Mouse (Mus musculus): ENCODE measurements around the gene Hoxb8. TPM values are rescaled to one million over a fixed set of nuclear protein-coding genes. Genes with fewer than 3 reads are reported as not detected.

The Hoxb8 gene
- polyA plus RNA-seq, 1 experiment from 2014 or later, result not detected

DNA sequence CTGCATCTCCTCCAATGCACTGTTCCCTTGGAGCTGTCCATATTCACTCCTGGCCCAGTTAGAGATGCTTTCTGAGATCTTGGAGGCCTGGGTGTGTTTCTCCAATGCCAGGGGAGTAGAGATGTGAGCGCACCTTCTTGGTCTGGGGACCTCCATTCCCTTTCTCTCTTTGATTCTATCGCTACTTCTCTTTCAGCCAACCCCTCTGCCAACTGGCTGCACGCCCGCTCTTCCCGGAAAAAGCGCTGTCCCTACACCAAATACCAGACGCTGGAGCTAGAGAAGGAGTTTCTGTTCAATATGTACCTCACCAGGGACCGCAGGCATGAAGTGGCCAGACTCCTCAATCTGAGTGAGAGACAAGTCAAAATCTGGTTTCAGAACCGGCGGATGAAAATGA, 7.3 kb upstream of the Hoxb8 start:
- Histone ChIP-seq H3K4me3 (ENCODE audit: low read depth, low read length) (no peak overlapping the region), H3K27ac (ENCODE audit: low read length) (no peak overlapping the region), H3K36me3 (ENCODE audit: control insufficient read depth, insufficient read depth) (no peaks in the 10 kb centered on the region), H3K4me2 (ENCODE audit: low read depth, low read length) (no peak overlapping the region), H3K9me3 (replicated peaks; ENCODE audit: control insufficient read depth, low read length) (no peaks in the 10 kb centered on the region), H3K9ac (ENCODE audit: low read depth, low read length) (no peak overlapping the region), H3K27me3 (ENCODE audit: control insufficient read depth, insufficient read depth, low read depth, low read length) (peaks cover 99% of the 10 kb centered on the region), H3K4me1 (ENCODE audit: control insufficient read depth, low read depth, low read length) (no peaks in the 10 kb centered on the region)
- ATAC-seq (ENCODE audit: low read depth), result no peak
- 31% methylated on average over 10 of the region's 10 CpGs for WGBS (ENCODE audit: insufficient replicate concordance)

GRCm38 (mm10) chr11:96275896-96276295, 5.8 kb upstream of the Hoxb8 start:
- Histone ChIP-seq H3K4me3 (ENCODE audit: low read depth, low read length) (no peak overlapping the region), H3K27me3 (ENCODE audit: control insufficient read depth, insufficient read depth, low read depth, low read length) (peaks cover 99% of the 10 kb centered on the region), H3K36me3 (ENCODE audit: control insufficient read depth, insufficient read depth) (no peaks in the 10 kb centered on the region), H3K9ac (ENCODE audit: low read depth, low read length) (no peak overlapping the region), H3K4me1 (ENCODE audit: control insufficient read depth, low read depth, low read length) (no peaks in the 10 kb centered on the region), H3K27ac (ENCODE audit: low read length) (no peak overlapping the region), H3K4me2 (ENCODE audit: low read depth, low read length) (no peak overlapping the region), H3K9me3 (replicated peaks; ENCODE audit: control insufficient read depth, low read length) (no peaks in the 10 kb centered on the region)
- no peak for ATAC-seq (ENCODE audit: low read depth)
- 21% methylated on average over 4 of the region's 4 CpGs for WGBS (ENCODE audit: insufficient replicate concordance)

DNA sequence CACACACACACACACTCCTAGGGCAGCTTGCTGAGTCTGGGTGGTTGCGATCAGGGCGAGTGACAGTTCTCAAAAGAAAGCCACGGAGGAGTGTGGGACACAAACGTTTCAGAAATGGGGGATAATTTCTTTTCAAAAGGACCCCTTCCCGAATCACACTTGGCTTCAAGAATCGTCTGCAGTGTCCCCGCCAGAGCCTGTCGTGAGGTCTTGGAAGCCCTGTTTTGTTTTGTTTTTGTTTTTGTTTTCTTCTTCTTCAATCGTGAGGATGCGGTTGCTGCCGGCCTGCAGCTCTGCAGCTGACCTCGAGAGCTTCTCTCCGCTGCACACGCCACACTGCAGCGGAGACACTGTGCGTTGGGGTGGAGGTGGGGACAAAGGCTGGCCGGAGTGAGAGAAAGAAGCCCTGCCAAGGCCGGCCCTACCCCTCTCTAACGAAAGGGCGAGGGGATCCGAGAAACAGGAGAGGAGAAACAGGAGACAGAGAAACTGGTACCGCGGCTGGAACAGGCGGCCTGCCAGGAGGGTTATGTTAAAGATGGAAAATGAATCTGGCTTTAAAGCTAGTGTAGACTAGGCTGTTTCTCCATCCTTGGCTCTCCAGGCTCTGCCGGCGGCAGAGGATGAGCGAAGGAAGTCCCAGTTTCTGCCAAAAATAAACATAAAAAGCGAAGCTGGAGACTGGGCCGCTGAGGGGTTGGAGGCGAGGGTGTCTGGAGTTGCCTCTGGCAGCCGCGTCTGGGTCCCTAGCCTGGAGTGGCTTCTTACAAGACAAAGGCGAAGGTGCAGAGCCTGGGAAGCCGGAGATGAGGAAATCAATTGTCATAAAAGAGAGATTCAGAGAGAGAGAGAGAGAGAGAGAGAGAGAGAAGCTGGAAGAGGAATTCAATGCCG, 4.3 kb upstream of the Hoxb8 start:
- Histone ChIP-seq H3K9ac (ENCODE audit: low read depth, low read length) (no peak overlapping the region), H3K27ac (ENCODE audit: low read length) (no peak overlapping the region), H3K4me3 (ENCODE audit: low read depth, low read length) (no peak overlapping the region), H3K4me1 (ENCODE audit: control insufficient read depth, low read depth, low read length) (no peaks in the 10 kb centered on the region), H3K36me3 (ENCODE audit: control insufficient read depth, insufficient read depth) (no peaks in the 10 kb centered on the region), H3K4me2 (ENCODE audit: low read depth, low read length) (no peak overlapping the region), H3K27me3 (ENCODE audit: control insufficient read depth, insufficient read depth, low read depth, low read length) (peaks cover 98% of the 10 kb centered on the region), H3K9me3 (replicated peaks; ENCODE audit: control insufficient read depth, low read length) (no peaks in the 10 kb centered on the region)
- no peak for ATAC-seq (ENCODE audit: low read depth)
- 2% methylated on average over 35 of the region's 35 CpGs for WGBS (ENCODE audit: insufficient replicate concordance)

DNA sequence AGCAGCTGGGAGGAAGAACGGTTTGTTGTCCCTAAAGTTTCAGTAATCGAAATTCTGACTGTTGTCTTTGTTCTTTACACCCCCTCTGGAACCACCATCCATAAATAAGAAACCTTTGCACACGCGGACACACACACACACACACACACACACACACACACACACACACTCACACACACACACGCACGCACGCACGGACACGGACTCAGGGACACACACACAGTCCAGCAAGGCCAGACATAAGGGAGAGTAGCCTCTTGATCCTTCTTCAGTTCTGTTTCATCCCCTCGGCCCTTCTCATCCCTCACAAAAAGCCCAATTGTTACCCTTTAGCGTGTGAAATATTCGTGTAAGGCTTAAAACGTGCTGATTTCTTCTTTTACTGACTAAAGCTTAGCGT, 3.4 kb upstream of the Hoxb8 start:
- no peak overlapping the region for H3K4me2 ChIP-seq (ENCODE audit: low read depth, low read length)
- H3K4me3 ChIP-seq (ENCODE audit: low read depth, low read length), result no peak overlapping the region
- ATAC-seq (ENCODE audit: low read depth), result no peak
- no peak overlapping the region for H3K9ac ChIP-seq (ENCODE audit: low read depth, low read length)
- WGBS (ENCODE audit: insufficient replicate concordance), result 11% methylated on average over 14 of the region's 14 CpGs
- no peak overlapping the region for H3K27ac ChIP-seq (ENCODE audit: low read length)
- H3K9me3 ChIP-seq (replicated peaks; ENCODE audit: control insufficient read depth, low read length), result no peaks in the 10 kb centered on the region
- no peaks in the 10 kb centered on the region for H3K4me1 ChIP-seq (ENCODE audit: control insufficient read depth, low read depth, low read length)
- H3K36me3 ChIP-seq (ENCODE audit: control insufficient read depth, insufficient read depth), result no peaks in the 10 kb centered on the region
- H3K27me3 ChIP-seq (ENCODE audit: control insufficient read depth, insufficient read depth, low read depth, low read length), result peaks cover 98% of the 10 kb centered on the region

DNA sequence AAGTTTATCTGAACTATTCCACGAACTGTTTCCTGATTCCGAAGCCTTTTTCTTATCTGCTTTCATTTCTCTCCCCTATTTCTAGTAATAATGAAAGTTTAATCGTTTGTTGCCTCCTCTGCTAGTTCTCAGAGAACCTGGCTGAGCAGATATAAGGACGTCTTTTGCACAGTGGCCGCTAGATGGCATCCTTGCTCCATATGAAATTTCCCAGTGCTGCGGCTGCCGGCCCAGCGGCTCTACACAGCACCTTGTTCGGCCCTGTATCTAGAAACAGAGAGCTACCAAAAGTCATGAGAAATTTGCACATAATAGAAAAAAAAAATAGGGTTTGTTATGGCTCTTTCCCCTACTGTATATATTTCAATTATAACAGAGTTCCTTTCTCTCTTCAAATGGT, 2.9 kb upstream of the Hoxb8 start:
- Histone ChIP-seq H3K4me2 (ENCODE audit: low read depth, low read length) (no peak overlapping the region), H3K36me3 (ENCODE audit: control insufficient read depth, insufficient read depth) (no peaks in the 10 kb centered on the region)

DNA sequence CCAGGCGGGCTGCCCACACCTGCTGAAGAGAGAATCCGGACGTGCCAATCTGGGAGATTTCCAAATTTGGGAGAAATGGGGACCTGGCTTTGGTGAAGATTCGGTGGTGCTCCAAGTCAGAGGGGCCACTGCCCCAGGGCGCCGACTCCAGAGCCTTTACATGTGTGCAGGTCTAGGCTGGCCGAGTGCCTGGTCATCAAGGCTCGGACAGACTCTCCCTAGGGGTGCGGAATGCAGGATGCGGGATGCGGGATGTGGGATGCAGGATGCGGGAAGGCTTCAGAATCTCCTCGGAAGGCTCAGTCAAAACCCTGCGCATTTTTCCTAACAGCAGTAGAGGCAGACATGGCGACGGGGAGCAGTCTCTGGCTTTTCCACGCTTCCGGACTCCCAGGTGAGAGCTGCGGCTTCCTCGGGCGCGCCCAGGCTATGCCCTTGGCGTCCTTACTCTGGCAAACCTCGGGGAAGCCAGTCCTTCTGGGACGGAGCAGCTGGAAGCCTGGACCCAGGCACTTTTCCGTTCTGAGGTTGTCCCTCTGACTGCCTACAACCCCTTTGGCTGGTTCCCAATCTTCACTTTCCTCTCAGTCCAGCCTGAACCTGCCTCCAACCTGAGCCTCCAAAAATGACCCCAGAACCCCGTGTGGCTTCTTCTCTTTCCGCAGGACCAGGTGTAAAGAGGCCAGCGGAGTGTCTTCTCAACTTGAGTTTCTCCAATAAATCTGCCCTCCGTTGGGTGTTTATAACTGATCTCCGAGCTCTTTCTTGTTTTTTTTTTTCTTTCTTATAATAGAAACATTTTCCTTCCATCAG, 2.1 kb upstream of the Hoxb8 start:
- ATAC-seq (ENCODE audit: low read depth), result no peak
- Histone ChIP-seq H3K4me1 (ENCODE audit: control insufficient read depth, low read depth, low read length) (no peaks in the 10 kb centered on the region), H3K27ac (ENCODE audit: low read length) (no peak overlapping the region), H3K9me3 (replicated peaks; ENCODE audit: control insufficient read depth, low read length) (no peaks in the 10 kb centered on the region), H3K4me2 (ENCODE audit: low read depth, low read length) (no peak overlapping the region), H3K4me3 (ENCODE audit: low read depth, low read length) (no peak overlapping the region), H3K9ac (ENCODE audit: low read depth, low read length) (no peak overlapping the region), H3K36me3 (ENCODE audit: control insufficient read depth, insufficient read depth) (no peaks in the 10 kb centered on the region), H3K27me3 (ENCODE audit: control insufficient read depth, insufficient read depth, low read depth, low read length) (peaks cover 98% of the 10 kb centered on the region)
- 5% methylated on average over 31 of the region's 31 CpGs for WGBS (ENCODE audit: insufficient replicate concordance)

More for the DNA sequence above, 2.9 kb upstream of the Hoxb8 start:
- under 1% methylated on average over 9 of the region's 9 CpGs for WGBS (ENCODE audit: insufficient replicate concordance)
- Histone ChIP-seq H3K4me3 (ENCODE audit: low read depth, low read length) (no peak overlapping the region), H3K4me1 (ENCODE audit: control insufficient read depth, low read depth, low read length) (no peaks in the 10 kb centered on the region), H3K27ac (ENCODE audit: low read length) (no peak overlapping the region), H3K9me3 (replicated peaks; ENCODE audit: control insufficient read depth, low read length) (no peaks in the 10 kb centered on the region), H3K27me3 (ENCODE audit: control insufficient read depth, insufficient read depth, low read depth, low read length) (peaks cover 98% of the 10 kb centered on the region), H3K9ac (ENCODE audit: low read depth, low read length) (no peak overlapping the region)
- no peak for ATAC-seq (ENCODE audit: low read depth)

DNA sequence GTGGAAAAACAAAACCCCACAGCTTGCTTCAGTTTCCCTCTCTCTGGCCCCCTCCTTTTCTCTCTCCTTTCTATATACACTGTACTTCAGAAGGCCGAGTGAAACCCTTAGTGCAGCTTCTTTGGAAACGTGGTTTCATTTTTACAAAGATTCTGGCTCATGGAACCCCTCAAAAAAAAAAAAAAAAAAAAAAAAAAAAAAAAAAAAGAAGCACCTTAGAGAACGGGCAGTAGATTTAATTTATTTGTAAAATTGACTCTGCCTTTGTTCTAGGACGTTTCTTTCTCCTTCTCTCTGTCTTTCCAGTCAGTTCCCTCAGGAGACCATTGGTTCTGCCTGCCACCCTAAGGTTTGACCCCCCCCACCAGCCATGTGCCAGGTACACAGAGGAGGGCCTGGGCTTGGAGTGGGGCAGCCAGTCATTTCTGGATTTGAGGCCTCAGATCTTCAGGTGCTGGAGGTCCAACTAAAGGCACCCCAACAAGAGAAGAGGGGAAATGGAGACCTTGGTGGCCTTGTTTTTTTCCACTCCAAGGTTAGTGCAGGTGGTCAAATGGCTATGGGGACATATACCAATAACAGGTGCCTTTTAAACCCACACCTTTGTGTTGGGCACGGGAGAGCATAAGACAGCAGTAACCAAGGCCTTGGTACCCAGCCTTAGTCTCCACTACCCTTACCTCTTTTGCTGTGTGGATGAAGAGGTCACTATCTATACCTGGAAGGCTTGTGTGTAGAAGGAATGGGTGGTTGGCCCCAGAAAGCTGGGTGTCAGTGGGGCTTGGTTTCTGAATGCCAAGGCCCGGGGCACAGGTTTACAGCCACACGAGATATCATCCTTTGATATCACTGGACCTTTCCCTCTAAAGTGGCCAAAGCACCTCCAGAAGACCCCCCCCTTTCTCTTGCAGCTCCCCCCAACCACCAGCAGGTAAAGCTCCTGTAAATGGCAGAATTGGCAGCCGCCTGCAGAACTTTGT, 1.0 kb upstream of the Hoxb8 start:
- H3K9ac ChIP-seq (ENCODE audit: low read depth, low read length), result no peak overlapping the region
- no peak for ATAC-seq (ENCODE audit: low read depth)
- no peak overlapping the region for H3K27ac ChIP-seq (ENCODE audit: low read length)
- peaks cover 98% of the 10 kb centered on the region for H3K27me3 ChIP-seq (ENCODE audit: control insufficient read depth, insufficient read depth, low read depth, low read length)
- no peak overlapping the region for H3K4me3 ChIP-seq (ENCODE audit: low read depth, low read length)
- WGBS (ENCODE audit: insufficient replicate concordance), result 15% methylated on average over 8 of the region's 8 CpGs
- H3K4me2 ChIP-seq (ENCODE audit: low read depth, low read length), result no peak overlapping the region
- H3K9me3 ChIP-seq (replicated peaks; ENCODE audit: control insufficient read depth, low read length), result no peaks in the 10 kb centered on the region
- H3K36me3 ChIP-seq (ENCODE audit: control insufficient read depth, insufficient read depth), result no peaks in the 10 kb centered on the region
- no peaks in the 10 kb centered on the region for H3K4me1 ChIP-seq (ENCODE audit: control insufficient read depth, low read depth, low read length)

- Histone ChIP-seq H3K4me3 (ENCODE audit: low read depth, low read length) (no peak overlapping the region), H3K4me2 (ENCODE audit: low read depth, low read length) (no peak overlapping the region), H3K9me3 (replicated peaks; ENCODE audit: control insufficient read depth, low read length) (no peaks in the 10 kb centered on the region), H3K9ac (ENCODE audit: low read depth, low read length) (no peak overlapping the region), H3K27me3 (ENCODE audit: control insufficient read depth, insufficient read depth, low read depth, low read length) (peaks cover 98% of the 10 kb centered on the region), H3K4me1 (ENCODE audit: control insufficient read depth, low read depth, low read length) (no peaks in the 10 kb centered on the region), H3K27ac (ENCODE audit: low read length) (no peak overlapping the region), H3K36me3 (ENCODE audit: control insufficient read depth, insufficient read depth) (no peaks in the 10 kb centered on the region)
- ATAC-seq (ENCODE audit: low read depth), result no peak
- 6% methylated on average over 18 of the region's 18 CpGs for WGBS (ENCODE audit: insufficient replicate concordance)
Observed at GRCm38 (mm10) chr11:96281396-96281795, 309 bp upstream of the Hoxb8 start.
